Mouse (Mus musculus) urinary bladder, postnatal 10 days (tissue): ENCODE data around the gene Serinc2.

Source experiments
- DNase-seq: peaks from one replicate; pipeline ENCODE4 v3.0.0; 2022; ENCODE audit warnings: low spot score

Gene Serinc2

GRCm38 (mm10) chr4:130297123-130297529 lies 18.1 kb upstream of the Serinc2 start:
- no peak for DNase-seq

DNA sequence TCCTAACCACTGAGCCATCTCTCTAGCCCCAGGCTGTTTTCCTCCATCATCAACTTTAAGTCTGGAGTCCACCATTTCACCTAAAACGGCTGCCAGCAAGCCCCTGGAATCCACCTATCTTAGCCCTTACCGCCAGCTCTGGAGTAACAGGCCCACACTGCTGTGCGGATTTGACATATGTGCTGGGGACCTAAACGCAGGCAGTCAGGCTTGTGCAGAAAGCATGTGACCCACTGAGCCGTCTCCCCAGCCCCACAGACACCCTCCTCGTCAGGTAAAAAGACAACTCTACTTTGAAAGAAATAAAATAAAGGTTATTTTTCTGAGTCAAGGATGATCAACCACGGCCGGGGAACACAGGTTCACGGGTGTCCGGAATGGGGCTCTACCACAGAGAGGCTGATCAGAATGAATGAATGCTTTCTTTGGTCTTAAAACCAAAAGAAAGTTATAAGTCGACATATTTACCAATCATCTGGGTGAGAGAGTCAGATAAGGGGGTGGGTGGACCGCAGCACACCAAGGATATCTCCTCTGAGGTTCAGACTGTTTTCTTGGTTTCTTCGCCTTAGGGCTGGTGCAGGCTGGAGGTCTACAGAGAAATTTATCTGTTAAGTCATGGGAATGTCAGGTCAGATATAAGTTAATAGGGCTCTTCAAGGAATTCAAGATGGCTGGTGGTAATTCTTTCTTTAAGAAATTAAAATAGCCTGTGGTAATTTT lies 17.4 kb upstream of the Serinc2 start:
- DNase-seq, result no peak

- no peak for DNase-seq
Measured at GRCm38 (mm10) chr4:130295047-130295745, 16.2 kb upstream of the Serinc2 start.

- no peak for DNase-seq
Measured at GRCm38 (mm10) chr4:130294513-130294912, 15.5 kb upstream of the Serinc2 start.

GRCm38 (mm10) chr4:130292271-130292670 lies 13.3 kb upstream of the Serinc2 start:
- peak; percentile 51 for DNase-seq

GRCm38 (mm10) chr4:130289824-130290223 lies 10.8 kb upstream of the Serinc2 start:
- DNase-seq, result no peak

- DNase-seq, result no peak
Measured at GRCm38 (mm10) chr4:130286531-130286930, 7.5 kb upstream of the Serinc2 start.

DNA sequence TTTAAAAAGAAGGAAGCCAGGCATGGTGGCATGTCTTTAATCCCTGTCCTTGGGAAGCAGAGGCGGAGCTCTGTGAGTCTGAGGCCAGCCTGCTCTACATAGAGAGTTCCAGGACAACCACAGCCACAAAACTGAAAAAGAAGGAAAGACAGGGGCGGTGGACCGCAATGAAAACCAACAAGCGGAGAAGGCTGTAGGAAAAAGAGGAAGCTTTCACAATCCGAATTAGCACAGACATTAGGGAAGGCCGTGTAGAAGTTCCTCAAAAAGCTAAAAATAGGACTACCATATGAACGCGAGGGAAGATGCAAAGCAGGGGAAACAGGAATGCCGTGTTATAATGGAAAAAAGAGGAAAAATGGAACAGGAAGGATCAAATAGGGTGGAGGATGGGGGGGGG lies 4.8 kb upstream of the Serinc2 start:
- no peak for DNase-seq

DNA sequence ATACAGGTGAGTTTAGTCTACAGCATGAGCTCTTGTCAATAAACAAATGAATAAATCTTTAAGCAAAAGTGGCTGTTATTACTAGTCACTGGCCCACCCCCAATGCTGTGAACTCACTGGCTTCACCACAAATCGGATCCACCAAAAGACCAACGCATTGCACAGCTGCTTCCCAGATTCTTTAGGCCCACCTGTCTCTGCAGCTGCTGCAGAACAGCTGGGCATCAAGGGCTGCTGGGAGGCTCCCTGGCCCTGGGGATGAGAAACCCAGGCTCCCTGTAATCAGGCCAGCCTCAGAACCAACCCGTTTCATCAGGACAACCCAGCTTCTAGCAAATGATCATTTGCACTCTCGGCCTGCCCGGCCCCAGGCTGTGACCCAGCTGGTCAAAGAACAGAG lies 3.9 kb upstream of the Serinc2 start:
- no peak for DNase-seq

- no peak for DNase-seq
Measured at GRCm38 (mm10) chr4:130276573-130277176, 2.3 kb downstream of the Serinc2 start.

GRCm38 (mm10) chr4:130275823-130276105 lies 3.2 kb downstream of the Serinc2 start:
- no peak for DNase-seq

DNA sequence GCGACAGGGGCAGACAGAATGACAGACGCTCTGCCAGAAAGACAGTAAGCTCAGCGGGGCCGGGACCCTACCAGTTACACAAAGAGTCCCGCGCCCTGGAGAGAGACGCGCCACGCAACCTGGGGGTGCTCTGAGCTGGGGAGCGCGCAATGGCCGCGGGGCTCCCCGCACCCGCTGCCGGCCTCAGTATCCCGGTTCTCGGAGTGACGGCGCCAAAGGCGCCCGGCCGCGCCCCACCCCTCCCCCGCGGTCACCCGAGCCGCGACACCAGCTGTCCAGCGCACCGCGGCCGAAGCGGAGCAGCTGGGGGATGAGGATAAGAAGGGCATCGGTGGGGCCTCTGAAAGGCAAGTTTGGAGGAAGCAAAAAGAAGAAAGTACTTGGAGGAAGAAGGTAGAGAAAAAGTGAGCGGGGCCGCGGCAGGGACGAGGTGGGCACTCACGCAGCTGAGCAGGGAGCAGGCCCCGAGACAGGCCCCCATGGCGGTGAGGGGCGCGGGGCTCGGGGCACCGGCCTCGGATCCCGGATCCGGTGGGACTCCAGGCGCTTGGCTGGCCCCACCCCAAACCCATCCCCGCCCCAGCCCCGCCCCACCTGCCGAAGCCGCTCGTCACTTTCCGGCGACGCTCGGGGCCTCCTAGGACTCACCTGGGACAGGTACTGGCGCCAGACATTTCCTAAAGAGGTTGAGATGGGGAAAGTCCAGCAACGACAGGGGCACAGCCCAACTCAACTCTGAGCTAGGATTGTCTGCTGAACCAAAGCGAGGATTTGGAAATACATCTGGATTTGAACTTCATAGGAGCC lies 3.8 kb downstream of the Serinc2 start:
- no peak for DNase-seq

DNA sequence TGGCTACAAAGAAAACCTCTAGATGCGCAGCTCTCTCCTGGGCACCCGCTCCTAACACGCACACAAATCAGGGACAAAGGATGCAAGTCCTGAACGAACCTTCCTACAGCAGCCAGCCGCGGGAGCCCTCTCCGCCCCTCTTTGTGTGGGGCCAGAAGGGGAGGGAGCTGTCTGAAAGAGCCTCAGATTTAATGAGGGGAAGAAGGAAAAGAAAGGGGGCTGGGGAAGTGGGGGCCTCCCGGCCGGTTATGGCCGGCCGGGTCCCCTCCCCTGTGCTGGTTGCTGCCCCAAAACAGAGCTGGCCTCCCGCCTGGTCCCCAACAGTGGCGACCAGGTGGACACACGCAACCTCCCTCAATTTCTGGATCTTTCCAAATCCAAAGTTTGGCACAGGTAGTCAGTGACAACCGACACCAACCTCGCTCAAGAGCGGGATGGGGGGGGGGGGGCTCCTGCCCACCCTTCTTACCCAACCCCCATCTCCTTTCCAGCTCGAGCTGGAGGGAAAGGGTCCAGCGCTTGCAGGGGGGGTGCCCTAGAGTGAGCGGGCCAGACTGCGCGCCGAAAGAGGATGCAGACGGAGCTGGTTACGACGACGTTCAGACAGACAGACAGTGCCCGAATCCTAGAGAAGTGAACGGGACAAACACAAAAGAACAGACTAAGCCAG lies 4.5 kb downstream of the Serinc2 start:
- no peak for DNase-seq

GRCm38 (mm10) chr4:130273698-130274345 lies 5.2 kb downstream of the Serinc2 start:
- DNase-seq, result no peak

- DNase-seq, result no peak
Measured at GRCm38 (mm10) chr4:130270611-130271347, 8.2 kb downstream of the Serinc2 start.

DNA sequence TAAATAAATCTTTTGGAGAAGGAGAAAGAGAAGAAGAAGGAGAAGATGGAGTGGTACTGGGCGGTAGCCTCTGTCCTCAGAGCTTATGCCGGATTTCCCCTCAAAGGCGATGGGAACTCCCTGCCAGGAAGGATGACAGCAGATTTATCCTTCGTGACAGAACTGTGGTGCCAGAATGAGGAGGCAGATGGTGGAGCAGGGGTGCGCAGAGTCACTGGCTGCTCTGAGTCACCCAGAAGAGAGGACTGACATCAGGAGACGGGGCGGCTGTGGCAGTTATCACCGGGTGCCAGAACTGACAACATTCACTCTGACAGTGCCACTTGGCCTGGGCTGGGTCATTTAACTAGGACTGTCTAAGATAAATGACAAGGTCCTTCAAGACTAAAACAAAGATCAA lies 8.9 kb downstream of the Serinc2 start:
- DNase-seq, result no peak

DNA sequence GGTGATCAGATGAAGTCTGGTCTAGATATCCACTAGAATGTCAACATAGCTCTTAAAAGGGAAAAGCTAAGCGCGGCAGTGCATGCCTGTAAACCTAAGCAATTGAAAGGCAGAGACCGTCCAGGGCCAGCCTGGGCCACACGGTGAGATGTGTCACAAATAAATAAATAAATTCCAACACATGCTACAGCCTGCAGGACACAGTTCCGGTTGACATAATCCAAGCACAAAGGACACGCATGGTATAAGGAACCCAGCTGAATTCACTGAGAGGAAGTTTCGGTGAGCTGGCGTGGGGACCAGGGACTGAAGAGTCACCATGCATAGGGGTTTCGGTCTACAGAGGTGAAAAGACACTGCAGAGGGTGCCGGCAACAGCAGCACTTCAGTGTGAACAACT lies 10.3 kb downstream of the Serinc2 start:
- no peak for DNase-seq

GRCm38 (mm10) chr4:130267069-130267468 lies 11.9 kb downstream of the Serinc2 start:
- DNase-seq, result no peak

- no peak for DNase-seq
Measured at GRCm38 (mm10) chr4:130266601-130267000, 12.4 kb downstream of the Serinc2 start.

GRCm38 (mm10) chr4:130264698-130265349 lies 14.2 kb downstream of the Serinc2 start:
- no peak for DNase-seq
